Mouse (Mus musculus) heart, adult 11 months (tissue): Measurements from ENCODE around the gene Inpp5k.
A peak's percentile ranks its signal among the peaks of the same experiment; 100 is the strongest.
"Not testable (repeated sequence)": the region's sequence is repeated elsewhere in the genome, so short reads cannot be mapped to it uniquely, and the experiment has no call there.

ENCODE experiments used
- DNase-seq: peaks from one replicate; pipeline ENCODE4 v3.0.0; 2022

Gene Inpp5k

DNA sequence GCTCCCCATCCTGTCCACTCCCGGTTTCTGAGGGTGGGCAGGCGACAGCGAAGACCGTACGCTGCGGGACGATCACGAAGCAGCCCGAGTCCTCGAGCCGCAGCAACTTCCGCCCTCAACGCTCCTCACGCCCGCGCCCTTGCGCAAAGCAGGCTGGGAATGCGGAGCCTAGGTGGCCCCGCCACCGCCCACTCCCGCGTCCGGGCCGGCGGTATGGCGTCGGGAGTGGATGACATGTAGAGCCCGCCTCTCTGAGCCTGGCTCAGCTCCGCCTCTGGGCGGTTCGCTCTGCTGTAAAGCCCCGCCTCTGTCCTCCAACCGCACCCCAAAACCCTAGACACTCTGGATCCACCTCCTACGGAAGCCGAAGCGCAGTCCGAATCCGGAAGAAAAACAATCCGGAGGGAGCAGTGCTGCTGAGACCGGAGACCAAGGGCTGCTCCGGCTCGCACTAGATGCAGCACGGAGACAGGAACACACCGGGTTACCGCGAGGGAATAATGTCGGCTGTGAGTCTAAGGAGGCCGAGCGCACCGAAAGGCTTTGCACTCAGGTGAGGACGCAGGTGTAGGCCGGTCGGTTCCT is at the start of gene Inpp5k:
Gene Inpp5k, plus strand, starts transcription at position 344 of the 585 bp plus-strand sequence.
- DNase-seq = peak; percentile 100

DNA sequence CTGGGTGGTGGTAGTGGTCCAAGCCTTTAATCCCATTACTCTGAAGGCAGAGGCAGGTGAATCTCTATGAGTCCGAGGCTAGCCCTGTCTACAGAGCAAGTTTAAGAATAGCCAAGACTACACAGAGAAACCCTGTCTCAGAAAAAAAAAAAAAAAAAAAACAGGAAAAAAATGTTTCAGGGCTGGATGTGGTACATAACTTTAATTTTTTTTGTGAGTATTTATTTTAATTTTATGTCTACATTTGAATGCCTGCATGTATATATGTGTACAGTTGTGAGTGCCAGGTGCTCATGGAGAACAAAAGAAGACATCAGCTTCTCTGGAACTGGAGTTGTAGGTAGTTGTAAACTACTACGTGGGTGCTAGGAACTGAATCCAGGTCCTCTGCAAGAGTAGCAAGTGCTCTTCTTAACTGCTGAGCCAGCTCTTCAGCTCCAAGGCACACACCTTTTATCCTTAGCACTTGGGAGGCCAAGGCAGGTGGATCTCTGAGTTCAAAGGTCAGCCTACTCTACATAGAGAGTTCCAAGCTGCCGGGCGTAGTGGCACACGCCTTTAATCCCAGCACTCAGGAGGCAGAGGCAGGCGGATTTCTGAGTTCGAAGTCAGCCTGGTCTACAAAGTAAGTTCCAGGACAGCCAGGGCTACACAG is 49.2 kb upstream of the Inpp5k start:
- DNase-seq = no peak

DNA sequence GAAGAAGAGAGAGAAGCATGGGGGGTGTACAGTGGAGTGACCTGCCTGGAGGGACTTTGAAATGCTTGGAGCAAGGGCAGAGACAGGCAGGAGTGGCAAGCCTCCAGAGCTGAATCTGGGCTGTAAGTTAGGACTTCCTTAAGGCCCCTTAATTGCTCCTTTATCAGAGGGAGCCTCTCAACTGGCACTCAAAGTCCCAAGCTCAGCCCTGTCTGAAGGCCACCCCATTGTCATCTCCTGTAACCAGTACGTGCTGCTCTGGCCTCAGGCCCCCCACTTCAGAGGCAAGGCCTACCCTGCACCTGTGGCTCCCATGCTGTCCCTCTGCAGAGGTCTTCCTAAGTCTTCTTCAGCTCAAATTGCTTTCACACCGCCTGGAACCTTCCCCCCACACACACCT is 47.3 kb upstream of the Inpp5k start:
- no peak for DNase-seq

DNA sequence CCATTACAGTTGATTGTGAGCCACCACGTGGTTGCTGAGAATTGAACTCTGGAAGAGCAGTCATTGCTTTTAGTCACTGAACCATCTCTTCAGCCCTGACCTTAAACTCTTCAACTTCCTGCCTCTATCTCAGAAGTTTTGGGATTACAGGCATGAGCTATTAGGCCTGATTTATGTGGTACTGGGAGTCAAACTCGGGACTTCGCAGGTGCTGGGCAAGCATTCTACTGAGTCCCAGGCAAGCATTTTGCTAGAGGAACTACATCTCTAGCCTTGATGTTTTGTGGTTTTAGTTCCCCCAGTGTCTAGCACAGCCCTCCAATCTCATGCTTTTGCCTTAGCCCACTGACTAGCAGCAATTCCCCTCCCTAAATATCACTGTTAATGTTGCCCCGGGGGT is 45.7 kb upstream of the Inpp5k start:
- no peak for DNase-seq

DNA sequence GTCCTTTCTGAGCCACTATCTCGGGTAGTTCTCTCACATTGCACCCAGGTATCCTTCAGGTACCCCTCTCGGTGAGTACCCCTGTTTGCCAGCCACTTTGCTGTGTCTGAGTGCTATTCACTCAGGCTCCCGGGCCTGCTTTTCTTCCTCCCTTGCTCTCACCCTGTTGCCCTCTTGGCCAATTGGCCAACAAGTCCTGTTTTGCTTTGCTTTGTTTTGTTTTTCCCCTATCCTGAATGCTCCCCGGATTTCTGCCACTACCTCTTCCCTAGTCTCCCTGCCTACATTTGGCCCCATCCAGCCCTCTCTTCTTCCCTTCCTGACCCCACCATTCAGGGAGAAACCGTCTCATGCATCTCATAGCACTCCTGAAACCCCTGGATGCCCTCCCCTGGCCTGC is 44.8 kb upstream of the Inpp5k start:
- peak; percentile 90 for DNase-seq

DNA sequence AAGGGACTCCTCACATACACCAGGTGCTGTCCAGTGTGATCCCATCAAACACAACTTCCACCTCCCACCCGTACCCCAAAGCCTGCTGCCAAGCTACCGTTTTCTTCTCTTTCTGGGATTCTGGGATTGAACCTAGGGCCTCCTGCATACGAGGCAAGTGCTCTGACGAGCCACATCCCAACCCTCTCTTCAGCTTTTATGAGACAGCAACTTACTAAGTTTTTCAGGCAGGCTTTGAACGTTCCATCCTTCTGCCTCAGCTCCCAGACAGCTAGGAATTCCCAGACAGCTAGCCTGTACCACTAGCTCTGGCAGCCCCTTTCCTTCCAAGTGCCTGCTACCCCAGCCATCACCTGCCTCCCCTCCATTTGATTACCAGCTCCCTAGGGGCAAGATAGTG is 43.8 kb upstream of the Inpp5k start:
- peak; percentile 92 for DNase-seq

DNA sequence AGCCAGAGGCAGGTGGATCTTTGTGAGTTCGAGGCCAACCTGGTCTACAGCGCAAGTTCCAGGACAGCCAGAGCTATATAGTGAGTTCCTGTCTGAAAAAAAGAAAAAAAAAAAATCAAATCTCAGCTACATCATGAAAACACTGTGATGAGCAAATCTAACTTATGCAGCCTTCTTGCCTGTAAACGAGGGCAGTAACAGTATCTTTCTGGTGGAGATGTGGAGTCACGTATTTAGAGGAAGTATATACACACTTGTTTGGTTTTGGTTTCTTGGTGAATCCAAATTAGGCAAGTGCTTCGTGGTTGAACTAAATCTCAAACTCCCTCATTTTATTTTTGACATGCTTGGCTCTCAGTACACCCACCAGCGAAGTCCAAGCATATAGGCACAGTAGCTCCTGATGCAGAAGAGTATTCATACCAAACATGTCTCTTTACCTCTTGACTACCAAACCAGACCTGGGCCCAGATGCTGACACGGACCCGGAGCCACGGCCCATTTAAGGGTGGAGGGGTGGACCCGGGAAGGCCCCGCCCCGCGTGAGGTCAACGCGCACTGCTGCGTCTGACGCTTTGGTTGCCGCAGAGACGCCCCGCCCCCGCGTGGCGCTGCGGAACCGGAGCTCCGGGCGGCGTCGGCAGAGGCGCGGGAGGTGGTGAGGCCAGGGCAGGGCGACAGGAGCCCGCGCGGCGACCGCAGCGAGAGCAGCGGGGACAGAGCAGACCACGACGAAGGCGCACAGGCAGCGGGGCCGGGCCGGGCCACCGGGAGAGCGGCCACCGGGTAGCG is 43.1 kb upstream of the Inpp5k start, which contains the start of gene Pitpna:
Gene Pitpna, plus strand, starts transcription at position 605 of the 792 bp plus-strand sequence.
- DNase-seq = peak; percentile 100

DNA sequence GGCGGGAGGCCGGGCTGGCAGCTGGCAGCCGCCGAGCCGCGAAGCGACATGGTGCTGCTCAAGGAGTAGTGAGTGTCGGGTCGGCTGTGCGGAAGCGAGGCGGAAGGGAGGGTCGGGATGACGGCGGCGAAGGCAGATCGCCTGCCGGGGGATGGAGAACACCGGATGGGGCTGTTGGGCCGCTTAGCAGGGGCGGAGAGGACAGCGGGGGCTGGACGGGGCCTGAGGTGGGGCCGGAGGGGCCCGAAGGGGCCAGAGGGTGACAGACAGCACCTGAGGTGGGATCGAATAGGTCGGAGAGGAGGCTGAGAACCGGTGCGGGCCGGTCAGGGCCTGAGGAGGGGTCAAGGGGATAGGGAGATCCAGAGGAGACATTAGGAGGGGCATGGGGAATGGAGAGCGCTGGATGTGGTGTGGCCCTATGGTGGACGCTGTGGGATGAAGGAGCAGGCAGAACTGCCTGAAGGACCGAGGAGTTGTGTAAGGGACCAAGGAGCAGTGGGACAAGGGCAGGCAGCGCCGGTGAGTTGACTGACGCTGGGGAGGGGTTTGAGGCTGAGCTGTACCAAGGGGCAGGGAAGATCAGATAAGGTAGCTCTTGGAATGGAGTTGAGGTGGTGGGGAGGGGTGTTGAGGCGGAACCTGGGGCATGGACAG is 42.4 kb upstream of the Inpp5k start:
- no peak for DNase-seq

DNA sequence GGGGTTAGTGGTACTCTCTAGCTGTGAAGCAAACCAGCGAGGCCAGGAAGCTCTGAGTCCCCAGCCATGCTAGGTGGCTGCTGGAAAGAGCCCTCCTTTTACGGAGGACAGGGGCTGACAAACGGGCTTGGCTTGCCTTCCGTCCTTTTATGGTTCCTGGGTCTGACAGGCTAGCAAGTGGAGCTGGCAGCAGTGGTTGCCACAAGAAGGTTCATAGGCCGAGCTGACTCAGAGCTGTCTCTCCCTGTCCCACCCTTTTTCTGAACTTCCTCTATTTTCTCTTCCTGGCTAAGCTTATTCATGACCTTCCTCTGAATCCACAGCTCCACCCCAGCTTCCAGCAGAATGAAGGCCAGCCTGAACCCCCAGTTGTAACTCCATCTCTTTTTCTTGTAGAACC is 38.2 kb upstream of the Inpp5k start:
- peak; percentile 96 for DNase-seq

DNA sequence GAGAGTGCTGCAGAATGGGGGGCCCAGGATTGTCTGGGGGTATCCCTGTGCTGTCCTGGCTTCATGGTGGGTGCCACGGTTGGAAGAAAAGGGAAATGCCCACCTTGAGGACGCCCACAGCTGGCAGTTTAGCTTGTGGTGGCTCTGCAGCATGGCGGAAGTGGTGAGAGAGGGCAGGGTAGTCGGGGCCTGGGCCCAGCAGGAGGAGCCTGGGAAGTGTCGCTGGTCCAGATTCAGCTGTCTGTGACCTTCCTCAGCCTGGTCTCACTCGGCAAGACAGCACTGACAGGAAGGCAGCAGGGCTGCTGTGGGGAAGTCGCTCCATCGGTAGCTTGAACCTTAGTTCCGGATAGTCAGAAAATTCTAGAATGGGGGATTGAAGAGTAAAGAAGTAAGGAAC is 36.4 kb upstream of the Inpp5k start:
- peak; percentile 95 for DNase-seq

DNA sequence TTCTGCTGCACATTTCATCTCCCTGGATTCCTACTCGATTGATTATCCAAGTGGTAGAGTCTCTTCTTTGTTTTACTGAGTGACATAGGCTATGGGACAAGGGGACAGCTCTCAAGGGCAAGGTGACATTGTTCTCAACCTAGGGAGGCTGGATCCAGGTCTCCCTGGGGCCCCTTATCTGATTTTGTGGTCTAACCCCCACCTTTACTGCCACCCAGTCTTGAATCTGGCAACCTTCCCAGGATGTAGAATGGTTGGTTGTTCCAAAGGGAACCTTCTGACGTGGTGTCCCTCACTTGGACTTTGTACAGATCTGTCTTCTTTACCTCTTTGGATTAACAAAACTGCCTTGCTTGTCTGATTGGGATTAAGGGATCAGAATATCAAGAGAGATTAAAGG is 35.4 kb upstream of the Inpp5k start:
- DNase-seq = no peak

DNA sequence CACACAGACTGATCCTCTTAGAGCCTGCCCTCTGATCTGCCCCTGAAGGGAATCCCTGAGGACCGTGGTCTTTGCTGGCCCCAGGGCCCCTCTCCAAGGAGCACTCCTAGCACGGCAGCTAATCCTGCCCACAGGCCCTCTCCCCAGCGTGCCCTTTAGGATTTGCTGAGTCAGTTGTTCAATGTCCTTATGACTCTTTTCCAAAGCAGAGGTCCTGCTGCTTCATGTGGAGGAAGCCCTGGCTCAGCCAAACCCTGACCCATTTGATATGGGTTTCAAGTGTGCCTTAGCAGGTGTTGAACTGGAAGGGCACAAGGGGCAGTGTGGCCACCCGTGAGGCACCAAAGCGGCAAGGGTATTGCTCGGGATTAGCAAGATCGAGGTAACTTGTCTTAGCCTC is 35.0 kb upstream of the Inpp5k start:
- DNase-seq = peak; percentile 91

DNA sequence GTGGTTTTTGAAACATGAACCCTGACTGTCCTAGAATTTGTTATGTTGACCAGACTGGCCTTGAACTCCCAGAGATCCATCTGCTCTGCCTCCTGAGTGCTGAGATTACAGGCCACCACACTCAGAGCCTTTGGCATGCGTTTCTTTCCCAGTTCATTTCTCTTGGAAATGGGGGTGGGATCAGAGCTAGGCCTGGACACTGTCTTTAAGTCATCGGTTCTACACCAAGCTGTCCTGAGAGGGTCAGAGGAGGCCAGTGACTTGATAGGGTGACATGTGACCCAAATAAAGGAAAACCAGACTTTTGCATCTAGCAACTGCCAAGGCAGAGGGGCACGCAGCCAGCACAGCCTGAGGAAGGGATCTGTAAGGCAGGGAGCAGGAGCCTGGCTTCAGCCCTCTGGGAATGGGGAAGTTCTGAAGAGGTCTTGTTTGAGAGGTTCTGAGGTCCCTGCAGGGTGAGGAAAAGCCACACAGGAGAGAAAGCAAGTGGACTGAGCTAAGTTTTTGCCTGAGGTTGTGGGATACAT is 34.0 kb upstream of the Inpp5k start:
- peak; percentile 97 for DNase-seq

DNA sequence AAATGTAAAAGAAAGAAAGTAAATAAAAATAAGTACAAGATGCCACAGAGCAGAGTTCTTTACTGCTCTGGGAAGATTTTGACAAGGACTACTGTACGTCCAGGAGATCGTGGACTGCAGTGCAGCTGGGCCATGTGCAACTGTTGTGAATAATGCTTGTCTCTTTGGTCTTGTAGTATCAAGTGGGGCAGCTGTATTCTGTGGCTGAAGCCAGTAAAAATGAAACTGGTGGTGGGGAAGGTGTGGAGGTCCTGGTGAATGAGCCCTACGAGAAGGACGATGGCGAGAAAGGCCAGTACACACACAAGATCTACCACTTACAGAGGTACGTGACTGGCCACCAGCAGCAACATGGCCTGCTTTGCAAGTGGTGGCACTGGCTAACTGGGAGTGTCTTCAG is 32.8 kb upstream of the Inpp5k start:
- DNase-seq = no peak

DNA sequence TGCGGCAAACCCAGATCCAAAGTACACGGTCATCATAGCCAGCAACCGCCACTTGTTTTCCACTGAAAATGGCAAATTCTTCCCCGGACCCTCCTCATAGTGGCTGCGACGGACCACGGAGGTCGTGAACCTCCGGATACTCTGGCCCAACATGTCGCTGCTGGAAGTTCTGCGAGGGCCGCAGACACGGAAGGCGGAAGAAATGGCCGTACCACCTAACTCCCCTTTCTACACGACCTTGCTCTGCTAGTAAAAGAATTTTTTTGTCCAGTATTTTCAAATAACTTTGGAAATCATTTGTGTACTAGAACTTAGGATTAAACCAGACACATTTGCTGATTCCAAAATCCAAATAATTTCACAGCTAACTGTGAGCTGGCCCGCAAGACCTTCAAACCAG is 31.0 kb upstream of the Inpp5k start:
- not testable (repeated sequence) for DNase-seq

DNA sequence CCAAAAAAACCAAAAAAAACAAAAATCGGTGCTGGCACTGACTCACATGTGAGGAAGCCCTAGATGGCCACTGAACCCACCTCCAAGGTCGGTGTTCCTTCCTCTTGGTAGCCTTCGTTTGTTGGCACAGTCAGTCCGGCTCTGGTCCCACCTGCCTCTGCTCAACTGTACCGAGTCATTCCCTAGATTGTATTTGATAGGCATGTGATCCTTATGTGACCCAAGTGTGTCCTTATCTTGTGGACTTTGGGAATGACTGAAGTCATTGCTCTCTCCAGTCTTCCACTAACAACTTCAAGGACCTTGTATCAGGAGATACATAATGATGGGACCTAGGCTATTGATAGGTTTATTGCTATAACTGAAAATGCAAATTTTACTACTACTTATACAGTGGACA is 26.0 kb upstream of the Inpp5k start:
- DNase-seq = no peak

DNA sequence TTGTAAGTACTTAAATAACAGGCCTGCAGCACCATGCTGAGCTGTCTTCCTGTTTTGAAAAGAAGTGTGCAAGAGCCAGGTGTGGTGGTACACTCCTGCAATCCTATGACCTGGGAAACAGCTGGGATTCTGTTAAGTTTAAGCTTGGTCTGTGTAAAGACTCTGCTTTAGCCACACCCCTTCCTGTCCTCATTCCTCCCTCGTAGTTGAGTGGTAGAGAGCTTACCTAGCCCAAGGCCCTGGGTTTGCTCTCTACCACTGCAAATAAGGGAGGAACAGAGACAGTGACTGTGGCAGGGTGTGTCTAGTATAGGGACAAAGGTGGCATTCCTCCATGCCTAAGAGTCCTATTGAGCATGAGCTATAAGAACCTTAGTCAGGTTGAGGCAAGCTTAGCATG is 25.5 kb upstream of the Inpp5k start:
- no peak for DNase-seq

DNA sequence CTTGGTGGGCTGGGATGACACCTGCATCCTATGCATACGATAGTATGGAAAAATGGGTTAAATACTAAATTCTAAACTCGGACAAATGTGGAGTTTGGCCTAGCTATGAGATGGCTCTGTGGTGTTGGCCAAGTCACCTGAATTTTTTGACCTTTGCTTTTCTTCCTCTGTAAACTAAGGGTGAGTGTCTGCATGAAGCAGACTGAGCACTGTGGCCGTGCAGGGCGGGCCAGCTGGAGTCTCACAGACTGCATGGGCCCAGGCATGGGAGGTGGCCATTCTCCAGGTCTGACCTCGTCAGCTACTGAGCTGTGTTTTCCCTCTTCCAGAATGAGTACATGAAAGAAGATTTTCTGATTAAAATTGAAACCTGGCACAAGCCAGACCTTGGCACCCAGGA is 22.0 kb upstream of the Inpp5k start:
- no peak for DNase-seq

DNA sequence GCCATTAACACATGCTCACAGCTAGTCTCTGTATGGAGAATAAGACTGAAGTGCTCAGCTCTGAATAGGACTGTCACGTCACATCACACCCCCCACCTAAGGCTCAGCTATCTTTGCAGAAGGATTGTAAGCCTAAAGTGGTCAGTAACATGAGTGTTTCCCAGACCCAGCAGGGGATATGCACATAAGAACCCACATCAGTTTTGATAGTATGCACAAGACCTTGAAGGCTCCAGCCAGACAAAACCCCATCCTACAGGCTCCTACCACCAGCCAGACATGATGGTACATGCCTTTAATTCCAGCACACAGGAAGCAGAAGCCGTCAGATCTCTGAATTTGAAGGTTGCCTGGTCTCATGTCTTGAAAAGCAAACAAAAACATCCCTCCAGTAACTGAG is 20.8 kb upstream of the Inpp5k start:
- DNase-seq = no peak

DNA sequence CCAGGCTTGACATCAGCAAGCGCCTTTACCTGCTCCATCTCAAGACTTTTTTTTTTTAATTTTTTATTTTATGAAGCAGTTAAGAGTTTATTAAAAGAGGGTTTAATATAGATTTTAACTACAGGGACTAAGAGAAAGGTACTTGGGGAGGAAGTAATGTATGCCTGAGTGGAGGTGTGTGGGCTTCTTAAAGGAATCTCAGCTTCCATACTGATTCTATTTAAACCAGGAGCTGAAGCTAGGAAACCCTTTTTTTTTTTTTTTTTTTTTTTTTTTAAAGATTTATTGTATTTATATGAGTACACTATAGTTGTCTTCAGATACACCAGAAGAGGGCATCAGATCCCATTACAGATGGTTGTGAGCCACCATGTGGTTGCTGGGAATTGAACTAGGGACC is 16.0 kb upstream of the Inpp5k start:
- no peak for DNase-seq

DNA sequence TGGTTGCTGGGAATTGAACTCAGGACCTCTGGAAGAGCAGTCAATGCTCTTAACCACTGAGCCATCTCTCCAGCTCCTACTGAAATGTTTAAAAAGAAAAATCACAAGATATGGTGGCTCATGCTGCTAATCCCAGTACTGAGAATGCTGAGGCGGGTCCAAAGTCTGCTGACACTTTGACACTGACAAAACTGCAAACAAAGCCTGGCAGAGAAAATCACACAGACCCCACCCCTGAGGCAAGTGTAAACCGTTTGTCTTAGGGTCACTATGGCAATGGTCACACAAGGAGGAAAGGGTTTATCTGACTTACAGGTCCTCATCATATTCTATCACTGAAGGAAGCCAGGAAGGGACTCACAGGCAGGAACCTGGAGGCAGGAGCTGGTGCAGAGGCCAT is 15.2 kb upstream of the Inpp5k start:
- no peak for DNase-seq

DNA sequence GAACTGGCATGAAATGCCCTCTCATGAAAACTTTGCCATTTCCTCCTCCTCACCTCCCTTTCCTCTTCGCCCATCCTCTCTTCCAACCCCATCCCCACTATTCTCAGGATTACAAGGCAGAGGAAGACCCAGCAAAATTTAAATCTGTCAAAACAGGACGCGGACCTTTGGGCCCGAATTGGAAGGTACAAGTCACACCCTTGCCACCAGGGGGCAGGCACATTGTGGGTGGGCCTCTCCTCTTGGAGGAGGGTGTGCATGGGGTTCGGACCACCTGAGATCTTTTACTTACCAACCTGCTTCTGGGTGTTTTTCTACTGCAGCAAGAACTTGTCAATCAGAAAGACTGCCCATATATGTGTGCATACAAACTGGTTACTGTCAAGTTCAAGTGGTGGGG is 11.7 kb upstream of the Inpp5k start:
- no peak for DNase-seq

DNA sequence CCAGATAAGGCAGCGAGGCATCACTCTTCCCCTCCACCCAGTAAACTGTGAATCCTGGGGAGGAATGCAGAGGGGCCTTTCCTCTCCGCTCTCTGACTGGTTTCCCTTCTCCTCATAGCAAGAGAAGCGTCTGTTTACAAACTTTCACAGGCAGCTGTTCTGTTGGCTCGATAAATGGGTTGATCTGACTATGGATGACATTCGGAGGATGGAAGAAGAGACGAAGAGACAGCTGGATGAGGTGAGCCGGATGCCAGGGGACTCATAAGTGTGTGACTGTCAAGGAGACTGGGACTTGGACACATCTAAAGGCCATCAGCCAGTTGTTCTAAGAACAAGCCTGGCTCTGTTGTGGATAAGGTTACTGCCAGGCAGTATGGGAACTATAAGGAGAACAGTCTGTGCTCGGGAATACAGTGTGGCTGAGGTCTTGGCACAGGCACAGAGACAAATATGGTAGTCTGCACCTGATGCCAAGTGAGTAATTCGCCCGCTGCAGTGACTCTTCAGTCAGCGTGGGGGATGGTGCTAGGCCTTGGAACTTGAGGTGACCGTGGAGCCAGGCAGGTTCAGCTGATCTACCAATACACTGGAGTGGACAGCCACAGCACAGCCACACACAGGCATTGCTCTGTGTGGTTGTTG is 10.5 kb upstream of the Inpp5k start:
- DNase-seq = peak; percentile 97
